Mouse (Mus musculus): ENCODE data around the gene Cpm. TPM values are rescaled to one million over a fixed set of nuclear protein-coding genes. Genes with fewer than 3 reads are reported as not detected.

Cpm gene
- polyA plus RNA-seq, 1 experiment: 6.6 TPM

DNA sequence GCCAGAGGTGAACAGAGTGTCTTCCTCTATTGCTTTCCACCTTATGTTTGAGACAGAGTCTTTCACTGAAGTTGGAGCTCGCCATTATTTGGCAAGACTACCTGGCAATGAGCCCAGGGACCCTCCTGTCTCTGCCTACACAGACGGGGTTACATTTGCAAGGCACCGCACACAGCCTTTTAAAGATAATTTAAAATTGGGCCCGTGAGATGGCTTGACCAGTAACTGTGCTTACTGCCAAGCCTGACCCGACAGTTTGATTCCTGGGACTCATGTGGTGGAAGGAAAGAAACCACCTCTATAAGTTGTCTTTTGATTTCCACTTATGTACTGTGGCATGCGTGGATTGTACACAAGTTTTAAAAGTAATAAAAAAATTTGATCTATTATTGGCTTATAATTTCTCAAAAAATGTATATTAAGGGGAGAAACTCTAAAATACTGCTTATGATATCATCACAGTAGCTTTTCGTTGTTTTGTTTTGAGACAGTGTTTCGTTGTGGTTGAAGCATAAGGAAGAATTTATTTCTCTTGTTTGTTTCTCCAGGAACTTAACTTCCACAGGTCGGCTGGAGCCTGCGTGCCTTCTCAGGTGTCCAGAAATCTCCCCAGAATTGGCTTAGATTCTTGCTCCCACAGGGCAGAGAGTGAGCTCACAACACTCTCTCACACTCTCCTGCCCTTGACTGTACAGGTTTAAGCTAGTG lies 5.2 kb downstream of the Cpm start:
- Histone ChIP-seq H3K27ac (ENCODE audit: insufficient read depth, low read length) (no peak overlapping the region), H3K4me3 (ENCODE audit: insufficient read depth, low read length) (no peak overlapping the region), H3K4me1 (ENCODE audit: control insufficient read depth, insufficient read depth, low read length) (no peaks in the 10 kb centered on the region)
- no peak for TF ChIP-seq CTCF (IDR thresholded peaks at IDR 0.05; ENCODE audit: extremely low read depth, insufficient read depth, low read length)
- no peak for TF ChIP-seq POLR2A (IDR thresholded peaks at IDR 0.05; ENCODE audit: extremely low read depth, insufficient read depth, low read length)

DNA sequence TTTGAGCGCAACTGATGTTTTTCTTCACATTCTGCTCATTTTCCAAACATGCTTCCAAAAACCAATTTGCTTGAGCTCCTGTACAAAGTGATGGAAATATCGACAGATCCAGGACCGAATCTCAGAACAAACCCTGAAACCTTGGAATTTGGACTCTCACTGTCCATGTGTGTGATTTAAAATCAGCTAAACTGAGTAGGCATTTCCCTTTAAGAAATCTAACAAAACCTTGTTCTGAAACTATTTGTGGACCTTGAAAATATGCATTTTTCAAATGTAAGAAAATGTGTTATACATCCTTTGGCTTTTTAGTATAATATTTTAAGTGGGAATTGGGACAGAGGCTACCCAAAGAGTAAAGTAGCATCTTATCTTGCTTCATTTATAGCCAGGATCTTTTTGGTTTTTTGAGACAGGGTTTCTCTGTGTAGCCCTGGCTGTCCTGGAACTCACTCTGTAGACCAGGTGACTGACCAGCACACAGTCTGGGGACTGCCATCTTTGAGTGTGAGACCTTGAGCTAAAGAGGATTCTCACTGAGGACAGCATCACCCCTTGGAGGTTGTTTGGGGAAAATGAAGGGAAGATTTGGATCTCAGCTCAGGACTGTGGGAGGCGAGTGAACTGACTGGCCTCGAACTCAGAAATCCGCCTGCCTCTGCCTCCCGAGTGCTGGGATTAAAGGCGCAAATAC lies 5.9 kb downstream of the Cpm start:
- Histone ChIP-seq H3K4me1 (ENCODE audit: control insufficient read depth, insufficient read depth, low read length) (no peaks in the 10 kb centered on the region), H3K4me3 (ENCODE audit: insufficient read depth, low read length) (no peak overlapping the region), H3K27ac (ENCODE audit: insufficient read depth, low read length) (no peak overlapping the region)
- no peak for TF ChIP-seq CTCF (IDR thresholded peaks at IDR 0.05; ENCODE audit: extremely low read depth, insufficient read depth, low read length)
- TF ChIP-seq POLR2A (IDR thresholded peaks at IDR 0.05; ENCODE audit: extremely low read depth, insufficient read depth, low read length): no peak

DNA sequence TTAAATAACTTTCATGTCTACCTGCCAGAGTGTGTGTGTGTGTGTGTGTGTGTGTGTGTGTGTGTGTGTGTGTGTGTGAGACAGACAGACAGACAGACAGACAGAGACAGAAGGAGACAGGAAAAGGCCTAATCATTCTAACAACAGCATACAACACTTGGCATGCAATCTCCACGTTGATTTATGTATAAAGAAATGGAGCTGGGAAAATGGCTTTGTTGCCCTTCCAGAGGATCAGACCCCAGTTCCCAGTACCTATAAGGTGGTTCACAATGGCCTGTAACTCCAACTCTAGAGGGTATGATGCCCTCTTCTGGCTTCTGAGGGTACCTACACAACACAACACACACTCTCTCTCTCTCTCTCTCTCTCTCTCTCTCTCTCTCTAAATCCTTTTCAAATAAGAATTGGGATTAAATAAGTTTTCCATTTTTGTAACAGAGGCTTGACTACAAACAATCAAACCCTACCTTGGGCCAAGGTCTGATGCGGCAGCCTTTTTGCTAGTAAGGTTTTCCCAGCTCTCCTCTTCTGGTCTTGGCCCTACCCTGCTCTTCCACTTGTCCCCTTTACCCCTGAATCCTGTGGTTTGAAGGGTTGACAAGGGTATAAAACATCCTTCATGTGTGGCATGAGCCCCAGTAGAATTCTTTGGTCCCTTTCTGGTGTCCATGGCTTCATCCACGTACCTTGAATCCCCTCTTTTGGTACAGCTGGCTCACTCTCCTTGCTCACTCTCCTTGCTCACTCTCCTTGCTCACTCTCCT lies 6.7 kb downstream of the Cpm start:
- TF ChIP-seq CTCF (IDR thresholded peaks at IDR 0.05; ENCODE audit: extremely low read depth, insufficient read depth, low read length) (no peak), POLR2A (IDR thresholded peaks at IDR 0.05; ENCODE audit: extremely low read depth, insufficient read depth, low read length) (no peak)
- H3K27ac ChIP-seq (ENCODE audit: insufficient read depth, low read length): no peak overlapping the region
- no peaks in the 10 kb centered on the region for H3K4me1 ChIP-seq (ENCODE audit: control insufficient read depth, insufficient read depth, low read length)
- no peak overlapping the region for H3K4me3 ChIP-seq (ENCODE audit: insufficient read depth, low read length)

DNA sequence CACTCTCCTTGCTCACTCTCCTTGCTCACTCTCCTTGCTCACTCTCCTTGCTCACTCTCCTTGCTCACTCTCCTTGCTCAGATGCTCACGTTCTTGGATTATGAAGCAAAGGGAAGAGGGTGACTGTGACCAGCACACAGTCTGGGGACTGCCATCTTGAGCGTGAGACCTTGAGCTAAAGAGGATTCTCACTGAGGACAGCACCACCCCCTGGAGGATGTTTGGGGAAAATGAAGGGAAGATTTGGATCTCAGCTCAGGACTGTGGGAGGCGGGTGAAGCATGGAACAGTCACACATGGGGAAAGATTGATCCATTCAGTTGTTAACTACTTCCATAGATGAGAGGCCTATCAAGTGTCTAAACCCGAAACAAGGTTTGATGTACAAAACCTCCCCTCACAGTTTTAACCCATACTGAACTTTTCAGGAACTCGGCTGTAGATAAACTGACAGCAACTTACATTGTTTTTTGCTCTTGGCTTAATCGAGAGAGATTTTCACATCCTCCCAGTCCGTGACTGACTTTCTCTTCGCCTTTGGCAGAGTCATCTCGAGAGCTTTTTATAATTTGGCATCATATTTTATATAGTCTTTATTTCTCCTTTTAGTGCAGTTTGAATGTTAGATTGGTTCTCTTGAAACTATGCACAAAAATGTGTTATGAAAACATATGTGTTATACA lies 7.9 kb downstream of the Cpm start:
- H3K4me3 ChIP-seq (ENCODE audit: insufficient read depth, low read length): no peak overlapping the region
- TF ChIP-seq CTCF (IDR thresholded peaks at IDR 0.05; ENCODE audit: extremely low read depth, insufficient read depth, low read length) (peak; percentile 33), POLR2A (IDR thresholded peaks at IDR 0.05; ENCODE audit: extremely low read depth, insufficient read depth, low read length) (no peak)
- H3K4me1 ChIP-seq (ENCODE audit: control insufficient read depth, insufficient read depth, low read length): no peaks in the 10 kb centered on the region
- H3K27ac ChIP-seq (ENCODE audit: insufficient read depth, low read length): no peak overlapping the region

DNA sequence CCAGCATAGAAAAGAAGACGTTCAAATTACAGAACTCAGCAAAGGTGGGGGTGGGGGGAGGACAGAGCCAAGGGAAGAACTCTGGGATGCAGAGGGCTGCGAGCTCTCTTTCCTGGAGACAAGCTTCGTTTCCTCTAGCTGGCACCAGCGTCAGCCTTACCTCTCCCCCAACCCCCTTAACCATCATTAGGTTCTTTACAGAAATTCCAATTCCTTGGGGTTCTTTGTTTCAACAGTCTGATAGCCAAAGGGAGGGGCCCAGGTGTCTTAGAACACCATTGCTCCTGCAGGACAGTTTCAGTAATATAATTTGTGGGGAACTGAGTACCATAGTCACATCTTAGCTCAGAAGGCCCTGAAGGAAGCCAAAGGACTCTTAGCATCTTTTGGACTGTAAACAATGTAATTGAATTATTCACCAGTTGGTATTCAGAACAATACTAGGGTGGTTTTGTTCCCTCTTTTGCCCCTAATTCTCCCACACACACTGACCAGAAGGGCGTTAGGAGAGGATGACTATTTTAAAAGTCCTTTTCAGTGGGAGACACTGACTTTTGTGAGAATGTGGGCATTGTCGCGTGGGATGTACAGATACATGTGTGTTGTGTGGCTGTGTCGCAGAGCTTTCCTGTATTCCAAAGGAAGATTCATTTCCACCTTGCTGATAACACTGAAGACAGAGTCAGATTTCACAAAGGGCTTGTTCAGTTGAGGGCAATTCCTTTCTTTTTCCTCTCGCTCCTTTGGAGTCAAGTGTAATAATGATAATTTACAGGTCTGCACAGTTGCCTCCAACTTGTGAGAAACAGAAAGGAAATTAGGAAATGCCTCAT lies 8.7 kb downstream of the Cpm start:
- H3K27ac ChIP-seq (ENCODE audit: insufficient read depth, low read length): no peak overlapping the region
- H3K4me1 ChIP-seq (ENCODE audit: control insufficient read depth, insufficient read depth, low read length): no peaks in the 10 kb centered on the region

DNA sequence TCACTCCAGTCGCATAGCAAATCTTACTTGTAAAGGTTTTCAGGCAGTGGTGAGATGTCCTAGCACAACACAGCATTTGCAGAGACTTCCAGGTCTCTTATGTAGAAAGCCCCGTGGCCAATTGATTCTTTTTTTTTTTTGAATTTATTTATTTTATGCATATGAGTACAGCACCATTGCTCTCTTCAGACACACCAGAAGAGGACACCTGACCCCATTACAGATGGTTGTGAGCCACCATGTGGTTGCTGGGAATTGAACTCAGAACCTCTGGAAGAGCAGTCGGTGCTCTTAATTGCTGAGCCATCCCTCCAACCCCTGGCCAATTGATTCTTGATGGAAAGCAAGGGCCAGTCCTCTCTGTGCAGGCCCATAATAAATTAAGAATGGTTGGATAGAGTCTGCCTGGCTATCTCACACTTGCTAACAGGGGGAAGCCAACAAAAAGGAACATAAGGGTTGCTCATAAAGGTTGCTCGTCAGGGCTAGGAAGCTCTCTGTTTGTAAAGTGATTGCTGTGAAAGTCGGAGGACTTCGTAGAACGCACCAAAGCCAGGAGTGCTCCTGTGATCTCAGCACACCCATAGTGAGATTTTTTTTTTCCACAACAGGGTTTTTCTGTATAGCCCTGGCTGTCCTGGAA lies 9.4 kb downstream of the Cpm start:
- Histone ChIP-seq H3K27ac (ENCODE audit: insufficient read depth, low read length) (no peak overlapping the region), H3K4me3 (ENCODE audit: insufficient read depth, low read length) (no peak overlapping the region), H3K4me1 (ENCODE audit: control insufficient read depth, insufficient read depth, low read length) (no peaks in the 10 kb centered on the region)
- no peak for TF ChIP-seq POLR2A (IDR thresholded peaks at IDR 0.05; ENCODE audit: extremely low read depth, insufficient read depth, low read length)

More for the DNA sequence above, 8.7 kb downstream of the Cpm start:
- H3K4me3 ChIP-seq (ENCODE audit: insufficient read depth, low read length): no peak overlapping the region
- TF ChIP-seq CTCF (IDR thresholded peaks at IDR 0.05; ENCODE audit: extremely low read depth, insufficient read depth, low read length) (no peak), POLR2A (IDR thresholded peaks at IDR 0.05; ENCODE audit: extremely low read depth, insufficient read depth, low read length) (no peak)

DNA sequence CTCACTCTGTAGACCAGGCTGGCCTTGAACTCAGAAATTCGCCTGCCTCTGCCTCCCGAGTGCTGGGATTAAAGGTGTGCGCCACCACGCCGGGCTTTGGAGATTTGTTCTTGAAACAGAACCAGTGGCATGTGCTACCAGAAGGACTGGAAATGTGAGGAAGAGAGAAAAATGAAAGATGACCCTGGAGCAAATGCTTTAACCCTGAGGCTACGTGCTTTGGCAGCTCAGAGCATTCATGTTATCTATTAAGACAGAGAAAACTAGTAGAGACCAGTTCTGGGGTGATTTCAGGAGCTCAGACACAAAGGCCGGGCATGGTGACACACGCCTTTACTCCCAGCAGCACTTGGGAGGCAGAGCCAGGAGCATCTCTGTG lies 9.9 kb downstream of the Cpm start:
- no peak for TF ChIP-seq POLR2A (IDR thresholded peaks at IDR 0.05; ENCODE audit: extremely low read depth, insufficient read depth, low read length)
- TF ChIP-seq CTCF (IDR thresholded peaks at IDR 0.05; ENCODE audit: extremely low read depth, insufficient read depth, low read length): no peak
- no peak overlapping the region for H3K27ac ChIP-seq (ENCODE audit: insufficient read depth, low read length)
- no peak overlapping the region for H3K4me3 ChIP-seq (ENCODE audit: insufficient read depth, low read length)
- no peaks in the 10 kb centered on the region for H3K4me1 ChIP-seq (ENCODE audit: control insufficient read depth, insufficient read depth, low read length)

DNA sequence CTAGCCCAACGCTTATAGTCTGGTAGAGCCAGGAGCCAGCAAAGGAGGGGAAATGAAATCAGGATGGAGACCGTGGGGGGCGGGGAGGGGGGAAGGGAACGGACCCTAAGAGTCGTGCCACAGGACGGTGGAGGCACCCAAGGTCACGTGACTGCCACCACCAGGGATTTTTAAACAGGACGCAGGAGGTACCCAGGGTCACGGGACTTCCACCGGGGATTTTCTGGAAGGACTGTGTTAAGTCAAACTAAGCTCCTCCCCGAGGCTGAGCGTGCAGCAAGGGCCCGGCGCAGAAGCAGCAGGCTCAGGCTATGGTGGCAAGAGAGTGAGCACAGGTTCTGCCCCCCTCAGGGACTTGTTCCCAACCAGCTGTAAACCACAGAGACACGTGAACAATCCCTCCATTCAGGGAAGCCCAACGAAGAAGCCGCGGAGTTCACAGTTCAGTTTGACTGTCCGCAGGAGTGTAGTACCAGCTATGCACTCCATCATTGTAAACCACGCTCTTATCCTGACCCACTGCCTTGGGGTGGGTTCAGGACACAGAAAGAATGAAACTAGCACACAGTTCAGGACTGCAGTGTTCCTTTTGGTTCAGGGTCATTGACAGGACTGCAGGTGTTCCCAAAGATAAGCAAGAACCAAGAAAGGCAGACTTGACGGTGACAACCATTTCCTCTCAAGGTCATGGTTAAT lies 10.7 kb downstream of the Cpm start:
- Histone ChIP-seq H3K27ac (ENCODE audit: insufficient read depth, low read length) (no peak overlapping the region), H3K4me3 (ENCODE audit: insufficient read depth, low read length) (no peak overlapping the region), H3K4me1 (ENCODE audit: control insufficient read depth, insufficient read depth, low read length) (no peaks in the 10 kb centered on the region)
- TF ChIP-seq CTCF (IDR thresholded peaks at IDR 0.05; ENCODE audit: extremely low read depth, insufficient read depth, low read length): no peak
- no peak for TF ChIP-seq POLR2A (IDR thresholded peaks at IDR 0.05; ENCODE audit: extremely low read depth, insufficient read depth, low read length)
